Mouse (Mus musculus) adrenal gland, postnatal 0 days (tissue): ENCODE results near the gene Olfr1420. TPM values are rescaled to one million over a fixed set of nuclear protein-coding genes. Genes with fewer than 3 reads are reported as not detected.
A peak's percentile ranks its signal among the peaks of the same experiment; 100 is the strongest.

Source experiments
- microRNA-seq: library from miRNA; unstranded; fragments of <30 nt; microRNA quantifications from one replicate; pipeline ENCODE4, GENCODE M21; 2016; ENCODE audit warnings: borderline replicate concordance; ENCODE audit not compliant: insufficient number of aligned reads
- polyA plus RNA-seq: library from polyadenylated mRNA; unstranded; fragments of >200 nt; fragmentation: Nextera tagmentation; extraction: Ambion mirVana; gene quantifications from 2 replicates; pipeline ENCODE4 v1.2.1, GENCODE M21; 2015

The Olfr1420 gene
- polyA plus RNA-seq = 0.15 TPM in 1 of 2 replicates, not detected in the other

DNA sequence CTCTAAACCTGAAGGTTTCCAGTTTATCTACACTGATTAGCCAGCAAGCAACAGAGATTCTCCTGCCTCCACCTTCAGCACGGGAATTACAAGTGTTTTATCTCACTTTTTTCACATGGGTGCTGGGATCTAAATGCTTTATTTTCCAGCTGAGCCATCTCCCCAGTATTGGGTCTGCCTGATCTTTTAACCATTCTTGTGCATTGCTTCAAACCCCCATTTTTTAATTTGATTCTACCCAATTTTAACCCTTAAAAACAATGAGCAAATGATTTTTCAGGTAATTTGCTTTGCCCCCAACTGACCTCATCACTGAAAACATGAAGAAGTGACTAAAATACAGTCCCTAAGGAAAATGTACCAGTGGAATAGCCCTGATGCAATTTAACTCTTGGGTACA, at the start of gene Olfr1420:
Gene Olfr1420 (plus strand): TSS at position 301 of the 400 bp plus-strand sequence.

DNA sequence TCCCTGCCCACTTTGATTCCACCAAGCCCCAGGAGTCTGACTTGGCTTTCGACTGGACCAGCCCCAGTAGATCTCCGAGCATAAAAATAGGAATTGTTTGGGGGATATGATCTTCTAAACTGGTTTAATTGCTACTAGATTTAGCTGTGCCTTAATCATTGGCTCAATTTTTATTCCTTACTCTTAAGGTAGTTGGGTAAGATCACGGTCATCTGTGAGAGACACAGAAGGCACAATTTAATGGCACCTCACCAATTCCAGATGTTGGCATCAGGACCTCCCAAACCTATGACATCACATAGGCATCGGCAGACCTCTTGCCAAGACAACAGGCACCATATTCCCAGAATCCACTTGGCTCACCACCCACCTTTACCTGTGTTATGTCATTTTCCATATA, 47.2 kb upstream of the Olfr1420 start, which contains the start of gene Olfr1417:
Gene Olfr1417 (minus strand): TSS at position 101 of the 400 bp plus-strand sequence.

DNA sequence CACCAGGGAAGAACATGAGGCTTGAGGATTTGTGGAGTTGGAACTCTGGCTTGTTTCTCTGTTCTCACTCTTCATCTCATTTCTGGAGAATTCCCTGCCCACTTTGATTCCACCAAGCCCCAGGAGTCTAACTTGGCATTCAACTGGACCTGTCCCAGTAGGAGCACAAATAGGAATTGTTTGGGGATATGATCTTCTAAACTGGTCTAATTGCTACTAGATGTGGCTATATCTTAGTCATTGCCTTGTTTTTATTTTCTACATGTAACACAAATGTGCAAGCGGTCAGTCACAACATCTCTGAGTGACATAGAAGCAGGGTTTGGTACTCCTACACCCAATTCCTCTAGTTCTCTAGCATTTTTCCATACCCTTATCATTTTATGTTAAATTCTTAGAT, 25.4 kb upstream of the Olfr1420 start, which contains the start of gene Olfr1418:
Gene Olfr1418 (minus strand): TSS at position 101 of the 400 bp plus-strand sequence.

DNA sequence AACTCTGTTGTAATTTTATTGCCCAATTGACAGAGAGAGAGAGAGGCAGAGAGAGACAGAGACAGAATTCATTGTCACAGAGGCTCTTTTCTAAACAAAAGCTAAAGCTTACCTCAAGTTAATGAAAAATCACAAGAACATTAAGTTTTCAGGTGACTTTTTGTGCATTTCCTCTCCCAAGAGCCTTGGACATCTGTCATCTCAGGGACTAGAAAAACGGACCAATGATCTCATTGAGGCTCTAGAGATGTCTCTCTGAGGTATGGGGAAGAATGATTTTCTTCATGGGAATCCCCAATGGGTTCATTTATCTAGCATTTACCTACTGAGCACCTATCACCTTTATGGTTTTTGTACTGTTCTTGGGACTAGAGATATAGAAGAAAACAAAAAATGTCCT, 11.4 kb upstream of the Olfr1420 start, which contains the start of gene Olfr1419:
Gene Olfr1419 (minus strand): TSS at position 101 of the 400 bp plus-strand sequence.

DNA sequence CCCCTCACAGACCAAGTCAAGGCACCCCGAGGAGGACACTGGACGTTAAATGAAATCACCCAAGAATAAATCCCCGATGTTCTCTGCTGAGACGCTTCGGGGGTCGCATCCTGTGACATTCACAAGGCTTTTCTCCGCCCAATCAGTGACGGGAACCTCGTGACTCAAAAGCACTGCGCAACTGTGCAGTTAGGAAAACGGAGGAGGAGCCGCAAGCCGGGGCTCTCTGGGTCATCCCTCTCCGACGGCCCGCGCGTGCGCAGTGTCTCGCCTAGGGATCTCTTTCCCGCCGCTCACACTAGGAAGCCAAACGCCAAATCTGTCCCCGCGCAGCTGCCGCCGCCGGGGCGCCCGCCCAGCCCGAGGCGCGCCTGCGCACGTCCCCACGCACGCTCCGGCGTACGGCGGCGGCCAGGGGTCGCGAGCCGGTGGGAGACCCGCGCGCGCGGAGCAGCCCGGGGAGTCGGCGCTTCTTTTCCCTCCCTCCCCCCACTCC, 25.7 kb downstream of the Olfr1420 start, which contains the start of gene Patl1:
Gene Patl1 (plus strand): TSS at position 363 of the 496 bp plus-strand sequence.

Small RNAs within 50 kb of the gene (microRNA-seq; reads per million reads assigned to microRNA genes)
- gene Mir6994 = 5.3 reads per million, percentile 7 among the genes with 10 or more reads in this experiment

Other genes starting within 250 kb of the Olfr1420 start
- gene Ms4a3, start 245.7 kb upstream of the Olfr1420 start, polyA plus RNA-seq = 0.69 and 2.6 TPM in 2 replicates
- gene Oosp2, start 226.0 kb upstream of the Olfr1420 start, polyA plus RNA-seq = 0.76 TPM in 1 of 2 replicates, not detected in the other
- gene Oosp1, start 195.4 kb upstream of the Olfr1420 start, polyA plus RNA-seq = 4.0 TPM in 2 replicates
- not detected in 2 replicates for gene Oosp3, start 189.5 kb upstream of the Olfr1420 start, polyA plus RNA-seq
- gene Gif, start 139.0 kb upstream of the Olfr1420 start, polyA plus RNA-seq = 0.35 TPM in 1 of 2 replicates, not detected in the other
- gene Mrpl16, start 116.2 kb upstream of the Olfr1420 start, polyA plus RNA-seq = 52.6 and 60.2 TPM in 2 replicates
- 5.9 and 9.2 TPM in 2 replicates for gene Stx3, start 67.2 kb upstream of the Olfr1420 start, polyA plus RNA-seq
- 0.14 TPM in 1 of 2 replicates, not detected in the other for gene Olfr1417, start 47.3 kb upstream of the Olfr1420 start, polyA plus RNA-seq
- gene Olfr1418, start 25.5 kb upstream of the Olfr1420 start, polyA plus RNA-seq = not detected in 2 replicates
- gene Olfr1419, start 11.5 kb upstream of the Olfr1420 start, polyA plus RNA-seq = not detected in 2 replicates
- 7.5 and 9.0 TPM in 2 replicates for gene Patl1, start 25.8 kb downstream of the Olfr1420 start, polyA plus RNA-seq
- gene Osbp, start 79.4 kb downstream of the Olfr1420 start, polyA plus RNA-seq = 2.5 and 3.8 TPM in 2 replicates
- gene Olfr1423, start 154.8 kb downstream of the Olfr1420 start, polyA plus RNA-seq = 0.02 TPM in 1 of 2 replicates, not detected in the other
- gene Olfr1424, start 176.1 kb downstream of the Olfr1420 start, polyA plus RNA-seq = not detected in 2 replicates
- gene Olfr1425, start 191.2 kb downstream of the Olfr1420 start, polyA plus RNA-seq = not detected in 2 replicates
- not detected in 2 replicates for gene Olfr1426, start 205.4 kb downstream of the Olfr1420 start, polyA plus RNA-seq
- not detected in 2 replicates for gene Olfr1427, start 216.8 kb downstream of the Olfr1420 start, polyA plus RNA-seq
- not detected in 2 replicates for gene Olfr1428, start 229.3 kb downstream of the Olfr1420 start, polyA plus RNA-seq
- gene Olfr76, start 236.6 kb downstream of the Olfr1420 start, polyA plus RNA-seq = not detected in 2 replicates